Mouse (Mus musculus): ENCODE measurements around the gene Psmd1. TPM values are rescaled to one million over a fixed set of nuclear protein-coding genes. Genes with fewer than 3 reads are reported as not detected.
A peak's percentile ranks its signal among the peaks of the same experiment; 100 is the strongest.

Psmd1 gene
- polyA plus RNA-seq, 1 experiment from 2014 or later = 142 TPM

DNA sequence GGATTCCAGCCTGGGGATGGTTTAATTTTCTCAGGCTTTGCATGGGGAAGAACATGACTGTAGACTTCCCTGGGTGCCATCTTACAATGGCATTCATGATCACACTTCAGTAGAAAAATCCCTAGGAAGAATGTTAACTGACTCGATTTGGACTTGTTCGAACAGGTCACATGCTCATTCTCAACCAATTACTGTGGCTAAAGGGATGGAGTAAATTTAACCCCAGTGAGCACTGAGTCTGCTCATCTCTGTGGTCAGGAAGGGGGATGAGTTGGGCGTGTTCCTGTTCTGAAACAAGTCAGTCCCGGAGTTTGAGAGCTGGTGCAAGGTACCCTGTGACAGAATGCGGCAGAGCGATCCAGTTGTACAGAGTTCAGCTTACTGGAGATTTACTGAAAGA is 86.7 kb downstream of the Psmd1 start:
- Histone ChIP-seq H3K4me1 (ENCODE audit: control insufficient read depth, insufficient read depth, low read length) (peaks cover 10% of the 10 kb centered on the region), H3K9ac (ENCODE audit: low read length) (no peak overlapping the region), H3K27me3 (ENCODE audit: control insufficient read depth, insufficient read depth, low read length) (no peaks in the 10 kb centered on the region), H3K4me3 (ENCODE audit: low read length) (no peak overlapping the region), H3K9me3 (replicated peaks; ENCODE audit: control insufficient read depth, low read length) (no peaks in the 10 kb centered on the region), H3K36me3 (ENCODE audit: control insufficient read depth, insufficient read depth) (no peaks in the 10 kb centered on the region), H3K27ac (ENCODE audit: low read length) (no peak overlapping the region), H3K4me2 (ENCODE audit: low read depth, low read length) (no peak overlapping the region)
- 72% methylated on average over 6 of the region's 6 CpGs for WGBS
- ATAC-seq (replicated peaks; ENCODE audit: extremely low read depth, insufficient read depth, low FRiP score) = no peak

DNA sequence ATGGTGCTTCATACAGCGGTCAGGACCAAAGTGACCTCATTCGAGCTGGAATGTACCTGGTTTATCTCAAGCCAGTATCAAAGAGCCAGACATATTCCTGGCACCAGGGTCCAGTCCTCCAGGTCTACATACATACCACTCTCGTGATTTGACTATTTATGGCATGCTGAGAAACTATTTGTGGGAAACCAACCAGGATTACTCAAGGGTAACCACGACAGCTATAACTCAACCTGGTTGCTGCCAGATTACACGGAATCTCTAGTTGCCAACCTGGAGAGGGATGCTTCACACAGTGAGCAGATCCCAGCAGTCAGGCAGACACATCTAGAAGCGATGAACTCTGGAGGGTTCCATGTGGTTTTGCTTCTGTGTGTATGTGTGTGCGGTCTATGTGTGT is 87.2 kb downstream of the Psmd1 start:
- no peaks in the 10 kb centered on the region for H3K36me3 ChIP-seq (ENCODE audit: control insufficient read depth, insufficient read depth)
- 53% methylated on average over 7 of the region's 7 CpGs for WGBS
- ATAC-seq (replicated peaks; ENCODE audit: extremely low read depth, insufficient read depth, low FRiP score) = no peak

DNA sequence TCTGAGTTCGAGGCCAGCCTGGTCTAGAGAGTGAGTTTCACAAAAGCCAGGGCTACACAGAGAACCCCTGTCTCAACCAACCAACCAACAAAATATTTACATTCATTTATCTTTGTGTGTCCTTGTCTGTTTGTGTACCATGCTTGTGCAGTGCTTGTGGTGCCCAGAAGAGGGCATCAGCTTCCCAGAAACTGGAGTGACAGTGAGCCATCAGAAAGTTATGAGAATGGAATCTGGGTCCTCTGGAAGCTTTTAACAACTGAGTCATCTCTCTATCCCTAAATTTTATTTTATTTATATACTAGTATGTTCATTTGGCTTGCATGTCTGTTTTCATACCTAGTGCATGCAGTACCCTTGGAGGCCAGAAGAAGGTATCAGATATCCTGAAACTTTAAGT is 88.4 kb downstream of the Psmd1 start:
- Histone ChIP-seq H3K4me3 (ENCODE audit: low read length) (no peak overlapping the region), H3K9me3 (replicated peaks; ENCODE audit: control insufficient read depth, low read length) (no peaks in the 10 kb centered on the region), H3K36me3 (ENCODE audit: control insufficient read depth, insufficient read depth) (no peaks in the 10 kb centered on the region), H3K27me3 (ENCODE audit: control insufficient read depth, insufficient read depth, low read length) (no peaks in the 10 kb centered on the region), H3K27ac (ENCODE audit: low read length) (no peak overlapping the region), H3K4me2 (ENCODE audit: low read depth, low read length) (no peak overlapping the region), H3K9ac (ENCODE audit: low read length) (no peak overlapping the region), H3K4me1 (ENCODE audit: control insufficient read depth, insufficient read depth, low read length) (peaks cover 10% of the 10 kb centered on the region)
- ATAC-seq (replicated peaks; ENCODE audit: extremely low read depth, insufficient read depth, low FRiP score) = no peak
- WGBS = 95% methylated on average over 1 of the region's 1 CpGs

More for the DNA sequence above, 87.2 kb downstream of the Psmd1 start:
- Histone ChIP-seq H3K27ac (ENCODE audit: low read length) (no peak overlapping the region), H3K9ac (ENCODE audit: low read length) (no peak overlapping the region), H3K4me2 (ENCODE audit: low read depth, low read length) (no peak overlapping the region), H3K4me1 (ENCODE audit: control insufficient read depth, insufficient read depth, low read length) (peaks cover 10% of the 10 kb centered on the region), H3K27me3 (ENCODE audit: control insufficient read depth, insufficient read depth, low read length) (no peaks in the 10 kb centered on the region), H3K9me3 (replicated peaks; ENCODE audit: control insufficient read depth, low read length) (no peaks in the 10 kb centered on the region), H3K4me3 (ENCODE audit: low read length) (no peak overlapping the region)

DNA sequence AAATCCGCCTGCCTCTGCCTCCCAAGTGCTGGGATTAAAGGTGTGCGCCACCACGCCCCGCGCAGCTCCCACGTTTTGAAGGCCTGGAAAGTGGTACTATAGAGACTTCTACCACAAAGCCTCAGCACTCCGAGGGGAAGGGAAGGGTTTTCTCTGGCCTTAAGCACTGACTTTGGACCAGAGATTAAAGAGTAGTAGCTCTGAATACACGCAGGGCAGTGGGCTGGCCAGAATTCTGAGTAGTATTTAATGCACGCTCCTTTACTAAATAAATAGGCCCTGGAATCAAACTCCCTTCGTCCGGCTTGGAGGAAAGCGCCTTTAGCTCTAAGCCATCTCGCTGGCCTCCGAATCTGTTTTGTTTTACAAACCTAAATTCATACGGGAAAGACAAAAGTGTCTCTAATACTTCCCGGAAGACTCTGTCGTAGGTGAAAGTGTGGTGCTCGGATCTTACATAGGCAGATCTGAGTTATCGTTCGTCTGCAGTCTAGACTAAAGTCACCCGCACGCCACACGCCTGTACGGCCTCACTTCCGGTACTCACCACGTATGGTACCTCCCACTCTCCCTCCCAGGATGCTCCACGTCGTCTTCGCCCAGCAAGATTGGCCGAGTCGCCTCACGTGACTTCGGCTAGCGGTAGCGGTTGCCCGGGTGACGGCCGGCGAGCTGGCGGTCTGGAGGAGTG is 90.1 kb downstream of the Psmd1 start, which contains the start of gene Armc9:
Gene Armc9 (plus strand): TSS at position 648 of the 691 bp plus-strand sequence.
- Histone ChIP-seq H3K4me2 (ENCODE audit: low read depth, low read length) (peak within 1 kb of the TSS; percentile 88), H3K4me1 (ENCODE audit: control insufficient read depth, insufficient read depth, low read length) (peaks cover 10% of the 10 kb centered on the region), H3K4me3 (ENCODE audit: low read length) (peak within 1 kb of the TSS; percentile 95), H3K9ac (ENCODE audit: low read length) (peak within 1 kb of the TSS; percentile 83), H3K27me3 (ENCODE audit: control insufficient read depth, insufficient read depth, low read length) (no peaks in the 10 kb centered on the region), H3K27ac (ENCODE audit: low read length) (peak within 1 kb of the TSS; percentile 76), H3K9me3 (replicated peaks; ENCODE audit: control insufficient read depth, low read length) (no peaks in the 10 kb centered on the region), H3K36me3 (ENCODE audit: control insufficient read depth, insufficient read depth) (no peaks in the 10 kb centered on the region)
- ATAC-seq (replicated peaks; ENCODE audit: extremely low read depth, insufficient read depth, low FRiP score) = peak; percentile 99
- 3% methylated on average over 40 of the region's 40 CpGs for WGBS

DNA sequence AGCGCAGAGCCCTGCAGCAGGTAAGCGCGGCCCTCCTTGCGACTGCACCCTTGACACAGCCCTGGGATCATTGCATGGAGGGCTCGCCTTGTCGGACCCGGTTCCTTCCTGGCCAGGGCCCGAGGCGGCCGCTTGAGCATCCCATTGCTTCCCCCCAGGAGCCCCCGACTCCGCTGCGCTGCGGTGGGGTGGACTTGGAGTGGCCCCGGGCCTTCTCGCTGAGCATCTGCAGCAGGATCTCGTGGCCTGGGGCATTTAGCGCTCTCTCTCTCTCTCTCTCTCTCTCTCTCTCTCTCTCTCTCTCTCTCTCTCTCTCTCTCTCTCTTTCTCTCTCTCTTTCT is 90.6 kb downstream of the Psmd1 start:
- WGBS = 0% methylated on average over 12 of the region's 18 CpGs
- H3K36me3 ChIP-seq (ENCODE audit: control insufficient read depth, insufficient read depth) = no peaks in the 10 kb centered on the region
- no peaks in the 10 kb centered on the region for H3K9me3 ChIP-seq (replicated peaks; ENCODE audit: control insufficient read depth, low read length)
- H3K27ac ChIP-seq (ENCODE audit: low read length) = no peak overlapping the region
- peaks cover 10% of the 10 kb centered on the region for H3K4me1 ChIP-seq (ENCODE audit: control insufficient read depth, insufficient read depth, low read length)
- no peaks in the 10 kb centered on the region for H3K27me3 ChIP-seq (ENCODE audit: control insufficient read depth, insufficient read depth, low read length)
- peak overlapping the region; percentile 83 for H3K9ac ChIP-seq (ENCODE audit: low read length)
- peak overlapping the region; percentile 88 for H3K4me2 ChIP-seq (ENCODE audit: low read depth, low read length)
- no peak for ATAC-seq (replicated peaks; ENCODE audit: extremely low read depth, insufficient read depth, low FRiP score)
- peak overlapping the region; percentile 95 for H3K4me3 ChIP-seq (ENCODE audit: low read length)

DNA sequence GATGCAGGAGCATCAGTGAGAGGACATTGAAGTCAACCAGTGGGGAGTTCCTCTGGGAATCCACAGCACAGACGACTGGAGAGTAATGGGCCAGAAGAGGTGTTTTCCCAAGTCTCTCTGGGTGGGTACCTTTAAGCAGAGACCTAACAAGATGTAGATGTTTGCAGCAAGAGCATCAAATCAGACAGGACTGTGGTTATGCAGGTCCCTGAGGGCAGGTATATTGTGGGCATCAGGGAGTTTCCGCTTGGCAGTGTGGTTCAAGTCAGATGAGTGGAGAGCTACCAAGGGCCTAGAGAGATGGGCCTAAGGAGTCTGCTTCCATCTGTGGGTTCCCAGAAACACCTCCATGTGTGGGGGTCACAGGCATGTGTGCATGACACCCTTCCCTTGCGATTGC is 91.9 kb downstream of the Psmd1 start:
- Histone ChIP-seq H3K36me3 (ENCODE audit: control insufficient read depth, insufficient read depth) (peaks cover 4% of the 10 kb centered on the region; the same call in 1 of the 2 replicates), H3K4me3 (ENCODE audit: low read length) (no peak overlapping the region), H3K9me3 (replicated peaks; ENCODE audit: control insufficient read depth, low read length) (no peaks in the 10 kb centered on the region), H3K9ac (ENCODE audit: low read length) (0 out of 2 replicates have a peak overlapping the region, but pooled peaks have one; percentile 18), H3K27me3 (ENCODE audit: control insufficient read depth, insufficient read depth, low read length) (no peaks in the 10 kb centered on the region), H3K27ac (ENCODE audit: low read length) (no peak overlapping the region), H3K4me2 (ENCODE audit: low read depth, low read length) (no peak overlapping the region), H3K4me1 (ENCODE audit: control insufficient read depth, insufficient read depth, low read length) (peaks cover 10% of the 10 kb centered on the region)
- no peak for ATAC-seq (replicated peaks; ENCODE audit: extremely low read depth, insufficient read depth, low FRiP score)
- 72% methylated on average over 3 of the region's 3 CpGs for WGBS

DNA sequence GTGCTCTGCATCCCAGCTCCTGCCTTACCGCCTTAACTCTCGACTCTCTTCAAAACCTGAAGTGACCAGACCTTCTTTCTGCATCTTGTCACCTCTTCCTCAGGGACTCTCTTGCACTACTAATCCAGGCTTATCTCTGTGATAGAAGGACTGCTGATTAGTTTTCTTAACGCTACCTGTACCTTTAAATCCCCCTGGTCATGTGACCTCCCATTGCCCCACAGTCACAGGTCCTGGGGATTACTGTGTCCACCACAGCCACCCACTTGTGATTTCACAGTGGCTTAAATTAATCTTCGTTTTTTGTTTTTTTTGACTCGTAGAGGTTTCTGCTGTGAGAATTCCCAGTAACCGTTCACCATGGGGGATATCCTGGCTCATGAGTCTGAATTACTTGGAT is 92.4 kb downstream of the Psmd1 start:
- ATAC-seq (replicated peaks; ENCODE audit: extremely low read depth, insufficient read depth, low FRiP score) = no peak
- peaks cover 4% of the 10 kb centered on the region; the same call in 1 of the 2 replicates for H3K36me3 ChIP-seq (ENCODE audit: control insufficient read depth, insufficient read depth)
- H3K27ac ChIP-seq (ENCODE audit: low read length) = no peak overlapping the region
- no peak overlapping the region for H3K4me2 ChIP-seq (ENCODE audit: low read depth, low read length)
- H3K4me1 ChIP-seq (ENCODE audit: control insufficient read depth, insufficient read depth, low read length) = peaks cover 10% of the 10 kb centered on the region
- no peak overlapping the region for H3K4me3 ChIP-seq (ENCODE audit: low read length)
- no peaks in the 10 kb centered on the region for H3K27me3 ChIP-seq (ENCODE audit: control insufficient read depth, insufficient read depth, low read length)
- WGBS = 72% methylated on average over 6 of the region's 6 CpGs
- no peak overlapping the region for H3K9ac ChIP-seq (ENCODE audit: low read length)
- no peaks in the 10 kb centered on the region for H3K9me3 ChIP-seq (replicated peaks; ENCODE audit: control insufficient read depth, low read length)

DNA sequence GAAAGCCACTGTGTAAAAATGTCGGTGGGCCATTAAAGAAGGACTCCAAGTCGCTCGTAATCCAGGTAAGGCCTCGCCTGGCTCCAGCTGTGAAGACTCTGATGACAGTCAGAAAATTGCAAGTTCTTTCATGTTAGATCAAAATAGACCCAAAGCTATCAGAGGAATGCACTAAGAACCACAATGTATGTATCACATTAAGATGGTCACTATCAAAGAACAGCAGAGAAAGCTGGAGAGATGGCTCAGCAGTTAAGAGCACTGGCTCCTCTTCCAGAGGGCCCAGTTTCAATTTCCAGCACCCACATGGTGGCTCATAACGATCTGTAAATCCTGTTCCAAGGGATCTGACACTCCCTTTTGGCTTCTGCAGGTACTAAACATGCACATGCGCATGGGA is 95.9 kb downstream of the Psmd1 start:
- no peak overlapping the region for H3K27ac ChIP-seq (ENCODE audit: low read length)
- no peak overlapping the region for H3K9ac ChIP-seq (ENCODE audit: low read length)
- H3K4me3 ChIP-seq (ENCODE audit: low read length) = no peak overlapping the region
- H3K9me3 ChIP-seq (replicated peaks; ENCODE audit: control insufficient read depth, low read length) = no peaks in the 10 kb centered on the region
- no peaks in the 10 kb centered on the region for H3K27me3 ChIP-seq (ENCODE audit: control insufficient read depth, insufficient read depth, low read length)
- no peak overlapping the region for H3K4me2 ChIP-seq (ENCODE audit: low read depth, low read length)
- ATAC-seq (replicated peaks; ENCODE audit: extremely low read depth, insufficient read depth, low FRiP score) = no peak
- 91% methylated on average over 6 of the region's 6 CpGs for WGBS
- peaks cover 5% of the 10 kb centered on the region for H3K4me1 ChIP-seq (ENCODE audit: control insufficient read depth, insufficient read depth, low read length)
- peaks cover 4% of the 10 kb centered on the region; the same call in 1 of the 2 replicates for H3K36me3 ChIP-seq (ENCODE audit: control insufficient read depth, insufficient read depth)

DNA sequence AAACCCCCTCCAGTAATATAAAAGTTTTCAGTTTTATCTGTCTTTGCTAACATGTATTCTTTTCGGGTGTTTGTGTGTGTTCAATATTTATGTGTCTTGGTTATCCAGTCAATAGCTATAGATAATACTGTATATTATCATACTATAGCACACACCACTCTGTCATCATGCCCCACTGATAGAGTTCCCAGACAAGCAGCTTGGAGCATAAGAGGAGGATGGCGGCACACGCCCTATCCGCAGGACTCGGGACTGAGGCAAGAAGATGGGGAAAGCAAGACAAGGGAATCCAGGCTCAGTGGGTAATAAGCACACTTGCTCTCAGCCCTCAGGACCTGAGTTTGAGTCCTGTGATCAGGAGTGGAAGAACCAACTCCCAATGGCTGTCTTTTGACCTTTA is 96.3 kb downstream of the Psmd1 start:
- Histone ChIP-seq H3K4me3 (ENCODE audit: low read length) (no peak overlapping the region), H3K9me3 (replicated peaks; ENCODE audit: control insufficient read depth, low read length) (no peaks in the 10 kb centered on the region), H3K9ac (ENCODE audit: low read length) (no peak overlapping the region), H3K4me1 (ENCODE audit: control insufficient read depth, insufficient read depth, low read length) (peaks cover under 1% of the 10 kb centered on the region), H3K27me3 (ENCODE audit: control insufficient read depth, insufficient read depth, low read length) (no peaks in the 10 kb centered on the region), H3K36me3 (ENCODE audit: control insufficient read depth, insufficient read depth) (peaks cover 4% of the 10 kb centered on the region; the same call in 1 of the 2 replicates), H3K4me2 (ENCODE audit: low read depth, low read length) (no peak overlapping the region), H3K27ac (ENCODE audit: low read length) (no peak overlapping the region)
- no peak for ATAC-seq (replicated peaks; ENCODE audit: extremely low read depth, insufficient read depth, low FRiP score)
- WGBS = 92% methylated on average over 5 of the region's 5 CpGs

All from heart, embryonic 16.5 days (tissue).